Mouse (Mus musculus) Muller cell, postnatal 12 days (primary cell): Measurements from ENCODE around the gene Tenm3.
A peak's percentile ranks its signal among the peaks of the same experiment; 100 is the strongest.

ENCODE experiments used
- DNase-seq: peaks from one replicate; pipeline ENCODE4 v3.0.0-alpha.2; 2015; ENCODE audit errors: inconsistent ontology term

Gene Tenm3

DNA sequence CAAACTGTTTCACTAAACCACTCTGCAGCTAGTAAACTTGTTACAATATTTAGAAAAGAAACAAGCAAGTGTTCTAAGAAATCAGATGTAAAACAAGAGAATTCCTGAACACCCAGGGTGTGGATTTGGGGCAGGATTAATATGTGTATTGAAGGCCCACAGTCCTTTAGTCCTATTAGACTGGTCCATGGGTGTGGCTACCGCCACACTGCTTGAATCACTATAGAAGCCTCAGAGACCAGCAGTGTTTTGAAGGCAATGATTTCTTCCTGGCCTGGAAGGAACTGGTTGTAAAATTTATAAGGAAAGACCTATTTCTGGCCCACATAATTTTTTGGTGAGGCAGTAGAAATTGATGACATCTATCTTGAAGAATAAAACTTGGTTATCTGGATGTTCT, 33.1 kb downstream of the Tenm3 start:
- no peak for DNase-seq

DNA sequence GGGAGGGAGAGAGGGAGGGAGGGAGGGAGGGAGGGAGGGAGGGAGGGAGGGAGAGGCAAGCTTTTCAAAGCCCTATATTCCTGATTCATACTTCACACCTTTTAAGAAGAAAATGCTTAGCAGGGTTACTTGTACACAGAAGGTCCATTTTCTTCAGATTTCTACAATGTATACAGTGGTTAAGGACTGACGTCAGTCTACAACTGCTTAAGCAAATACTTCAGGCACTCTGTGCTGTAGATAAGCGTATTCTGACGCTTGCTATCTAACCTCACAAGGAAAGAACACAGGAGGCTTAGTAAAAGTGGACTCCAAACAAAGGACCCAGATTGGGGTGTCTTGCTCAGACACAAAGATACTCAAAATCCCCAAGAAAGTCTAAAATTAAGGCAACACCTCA, 34.6 kb downstream of the Tenm3 start:
- DNase-seq: no peak

DNA sequence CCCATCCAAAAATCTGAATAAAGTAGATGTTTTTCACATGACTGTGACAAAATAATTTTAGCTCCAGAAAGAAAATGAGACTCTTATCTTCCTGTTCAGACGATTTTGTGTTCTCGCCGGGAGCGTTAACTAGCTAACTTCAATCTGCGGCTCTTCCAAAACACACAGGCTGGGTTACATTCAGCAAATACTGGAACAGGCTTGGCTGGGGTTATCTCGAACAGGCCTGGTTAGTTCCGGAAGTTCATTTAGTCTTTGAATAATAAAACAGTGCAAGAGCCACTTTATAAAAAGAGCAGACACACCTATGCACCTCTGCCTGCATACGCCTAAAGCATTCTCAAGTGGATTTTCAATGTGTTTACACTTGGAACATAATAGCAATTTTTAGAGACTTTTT, 40.7 kb downstream of the Tenm3 start:
- no peak for DNase-seq

DNA sequence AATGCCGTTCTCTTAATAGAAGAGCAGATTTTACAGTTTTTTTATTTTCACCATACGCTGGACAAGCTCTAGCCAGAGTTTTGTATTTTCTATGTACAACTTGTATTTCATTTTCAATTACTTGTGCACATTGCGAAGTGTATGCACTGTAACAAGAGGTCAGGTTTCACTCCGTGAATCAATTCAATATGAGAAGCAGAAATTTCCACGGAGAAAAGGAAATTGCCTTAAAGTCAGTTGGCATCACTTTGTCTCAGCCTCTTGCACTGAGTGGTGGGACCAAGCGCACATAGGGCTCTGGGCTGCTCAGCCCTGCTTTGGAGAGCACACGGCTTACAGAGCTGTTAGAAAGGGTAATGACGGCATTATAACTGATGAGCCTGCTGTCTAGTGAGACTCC, 41.5 kb downstream of the Tenm3 start:
- no peak for DNase-seq

DNA sequence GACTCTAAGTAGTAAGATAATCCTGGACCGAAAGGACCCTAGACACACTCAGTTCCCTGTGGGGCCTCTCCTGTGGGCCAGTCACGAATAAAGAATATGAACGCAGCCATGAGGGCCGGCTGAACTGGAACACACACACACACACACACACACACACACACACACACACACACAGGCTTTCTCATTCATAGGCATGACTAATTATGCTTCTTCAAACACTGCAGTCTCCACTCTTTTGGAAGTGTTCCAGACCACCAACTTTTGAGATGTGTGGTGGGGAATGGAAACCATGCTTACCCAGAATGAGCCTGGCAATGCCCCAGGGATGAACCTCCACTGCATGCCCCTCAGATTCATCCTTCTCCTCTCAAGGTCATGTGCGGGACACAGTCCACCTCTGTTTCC, 45.8 kb downstream of the Tenm3 start:
- DNase-seq: peak; percentile 93

DNA sequence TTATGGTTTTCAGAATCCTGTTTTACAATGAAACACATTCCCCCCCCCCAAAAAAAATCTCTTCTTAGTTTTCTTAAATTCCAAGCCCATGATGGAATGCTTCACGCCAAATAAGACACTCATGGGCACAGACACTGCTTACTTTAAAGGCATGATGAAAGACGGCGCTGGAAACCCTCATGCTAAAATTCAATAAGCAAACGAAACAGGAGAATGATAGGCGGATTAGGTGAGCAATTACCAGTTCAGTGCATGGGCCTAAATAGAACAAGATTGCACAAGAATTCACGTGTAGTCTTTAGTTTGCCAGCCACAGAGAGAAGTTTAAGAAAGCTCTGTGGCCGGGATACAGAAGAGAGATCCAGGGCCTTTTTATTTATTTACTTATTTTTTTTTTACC, 49.5 kb downstream of the Tenm3 start:
- DNase-seq: no peak

DNA sequence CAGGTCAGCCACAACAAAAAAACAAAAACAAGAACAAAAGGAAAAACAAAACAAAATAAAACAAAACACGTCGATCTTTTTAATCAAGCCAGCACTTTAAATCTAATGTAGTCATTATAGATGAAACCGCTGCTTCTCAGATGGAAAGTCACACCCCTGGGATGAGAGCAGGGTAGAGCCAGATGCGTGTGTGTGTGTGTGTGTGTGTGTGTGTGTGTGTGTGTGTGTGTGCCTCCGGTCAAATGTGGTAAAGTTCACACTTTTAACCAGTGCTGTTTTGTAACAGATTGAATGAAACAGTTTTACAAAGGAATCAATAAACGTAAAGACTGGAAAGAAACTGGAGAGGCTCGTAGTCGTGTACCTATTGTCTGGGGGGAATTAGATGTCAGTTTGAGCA, 50.0 kb downstream of the Tenm3 start:
- no peak for DNase-seq

DNA sequence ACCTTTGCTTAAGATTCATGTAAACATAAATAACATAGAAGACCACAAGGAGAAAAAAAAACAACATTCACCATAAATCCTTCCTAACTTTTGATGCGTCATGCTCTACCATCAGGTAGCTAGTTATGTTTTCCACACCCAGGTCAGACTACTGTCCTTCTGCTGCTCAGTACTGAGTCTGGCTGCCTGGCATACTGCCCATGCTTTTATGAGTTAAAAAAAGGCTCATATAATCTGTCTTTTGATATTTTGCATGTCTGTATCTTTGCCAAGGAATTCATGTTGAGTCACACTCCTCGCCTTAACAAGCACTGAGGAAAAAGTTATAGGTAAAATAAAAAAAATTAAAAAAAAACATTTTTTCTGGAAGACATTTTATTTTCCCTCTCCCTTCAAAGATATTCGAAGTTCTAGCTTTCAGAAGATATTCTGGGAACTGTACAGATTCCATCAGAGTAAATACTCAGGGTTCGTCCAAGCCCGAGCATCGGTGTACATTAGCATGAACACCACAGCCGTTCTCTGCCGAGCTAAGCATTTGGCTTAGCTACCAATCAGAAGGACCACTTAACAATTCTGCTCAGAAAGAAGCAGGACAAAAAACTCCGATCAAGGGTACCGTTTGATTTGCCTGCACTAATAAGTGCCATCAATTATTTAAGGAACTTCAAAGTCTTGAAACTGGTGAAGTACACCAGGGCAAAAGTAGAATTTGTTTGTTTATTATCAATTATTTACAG, 51.0 kb downstream of the Tenm3 start:
- no peak for DNase-seq

DNA sequence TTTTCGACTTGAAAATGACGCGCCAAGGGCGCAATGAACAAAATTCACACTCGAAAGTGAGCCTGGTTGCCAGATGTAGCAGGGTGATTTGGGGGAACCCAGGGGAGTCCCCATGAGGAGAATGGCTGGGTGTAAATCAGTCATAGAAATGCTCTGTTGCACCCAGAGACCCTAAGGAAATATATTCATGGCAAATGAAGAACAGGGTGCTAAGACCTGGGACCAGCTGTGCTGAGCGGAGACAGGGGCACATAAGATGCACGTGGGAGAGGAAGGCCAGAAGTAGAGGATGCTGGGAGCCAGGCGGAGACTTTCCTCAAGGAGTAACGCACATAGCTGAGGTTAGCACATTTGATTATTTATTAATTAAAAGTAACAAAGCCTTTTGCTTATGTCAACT, 60.4 kb downstream of the Tenm3 start:
- no peak for DNase-seq

DNA sequence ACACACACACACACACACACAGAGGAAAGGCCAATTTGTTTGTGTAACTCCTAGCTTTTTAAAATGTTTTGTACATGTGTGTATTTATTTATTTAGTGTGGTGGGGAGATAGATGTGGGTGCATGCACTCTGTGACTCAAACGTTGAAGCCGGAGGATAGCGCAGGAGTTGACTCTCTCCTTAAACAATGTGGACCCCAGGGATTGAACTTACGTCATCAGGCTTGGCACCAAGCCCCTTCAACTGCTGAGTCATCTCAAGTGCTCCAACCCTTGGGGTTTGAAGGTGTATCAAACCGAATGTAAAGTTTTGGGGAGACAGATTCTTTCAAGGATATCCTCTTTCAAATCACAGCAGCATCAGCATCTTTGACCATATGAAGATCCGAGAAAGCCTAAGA, 63.1 kb downstream of the Tenm3 start:
- peak; percentile 20 for DNase-seq

DNA sequence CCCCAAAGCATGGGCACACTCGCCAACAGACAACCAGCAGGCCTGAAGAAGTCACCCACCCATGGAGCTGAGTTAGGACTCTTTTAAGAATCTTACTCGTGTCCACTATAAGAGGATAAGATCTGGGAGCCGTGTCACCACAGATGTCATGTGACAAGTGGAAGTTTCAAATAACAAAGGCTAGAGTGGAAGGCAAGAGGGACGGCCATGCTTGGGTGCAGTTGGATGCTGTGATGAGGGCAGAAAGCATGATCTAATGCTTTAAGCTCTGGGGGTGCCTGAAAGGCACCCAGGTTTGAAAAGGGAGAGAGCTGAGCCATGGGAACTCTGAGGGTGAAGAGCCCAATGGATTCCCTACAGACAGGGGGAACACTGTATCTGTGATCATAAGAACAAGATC, 64.6 kb downstream of the Tenm3 start:
- DNase-seq: no peak

DNA sequence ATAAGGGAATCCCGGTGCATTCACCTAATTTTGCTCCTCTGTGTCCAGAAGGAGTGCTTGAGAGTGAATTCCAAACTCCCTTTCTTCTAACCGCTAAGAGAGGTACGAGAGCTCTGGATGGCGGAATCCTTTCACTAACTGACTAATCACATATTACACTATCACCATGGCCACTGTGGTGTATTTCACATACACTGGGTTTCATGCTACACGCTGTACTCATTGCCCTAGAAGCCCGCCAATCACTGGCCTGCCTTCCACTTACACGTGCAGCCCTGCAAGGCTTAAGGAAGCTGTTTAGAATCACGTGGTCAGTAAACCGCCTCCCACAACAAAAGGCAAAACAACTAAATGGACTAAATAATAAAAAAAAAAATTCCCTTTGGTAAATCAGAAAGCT, 67.7 kb downstream of the Tenm3 start:
- DNase-seq: no peak

DNA sequence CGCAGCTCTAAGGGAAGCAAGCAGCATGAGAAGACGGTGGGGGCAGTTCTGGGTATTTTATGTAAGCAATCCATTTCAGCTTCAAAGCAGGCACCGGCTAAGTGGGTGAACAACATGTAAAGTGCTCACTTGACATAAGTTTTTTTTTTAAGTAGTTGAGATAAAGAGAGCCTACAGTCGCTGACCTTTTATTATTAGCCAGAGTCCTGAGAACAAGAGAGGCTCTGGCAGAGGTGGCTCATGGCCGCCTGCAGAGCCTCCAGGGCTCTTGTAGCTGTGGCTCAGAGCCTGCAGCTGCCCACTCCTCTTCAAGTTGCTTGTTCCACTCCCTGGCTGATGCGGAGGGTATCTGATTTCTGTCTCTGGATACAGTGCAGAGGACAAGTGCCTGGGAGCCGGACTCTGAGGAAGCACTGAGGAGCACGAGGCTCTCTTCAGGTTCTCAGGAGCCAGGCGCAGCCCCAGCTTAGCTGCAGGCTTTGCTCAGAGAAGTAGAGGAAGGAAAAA, 68.2 kb downstream of the Tenm3 start:
- no peak for DNase-seq

DNA sequence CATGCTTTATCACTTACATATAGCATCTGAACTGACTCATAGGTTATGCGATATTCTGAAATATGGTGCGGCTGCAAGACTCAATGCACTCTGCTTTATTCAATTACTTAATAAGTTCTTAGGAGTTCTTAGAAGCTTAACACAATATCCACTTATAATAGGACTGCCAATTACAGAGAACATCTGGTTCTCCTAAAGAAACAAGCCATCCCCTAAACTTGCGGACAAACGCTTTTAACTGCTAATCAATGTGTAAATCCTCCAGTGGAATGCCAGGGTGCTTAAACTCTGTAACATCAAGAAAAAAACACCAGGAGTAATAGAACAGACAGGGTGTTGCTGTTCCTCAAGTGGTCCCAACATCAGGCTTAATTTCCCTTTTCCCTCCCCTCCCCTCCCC, 68.9 kb downstream of the Tenm3 start:
- no peak for DNase-seq

DNA sequence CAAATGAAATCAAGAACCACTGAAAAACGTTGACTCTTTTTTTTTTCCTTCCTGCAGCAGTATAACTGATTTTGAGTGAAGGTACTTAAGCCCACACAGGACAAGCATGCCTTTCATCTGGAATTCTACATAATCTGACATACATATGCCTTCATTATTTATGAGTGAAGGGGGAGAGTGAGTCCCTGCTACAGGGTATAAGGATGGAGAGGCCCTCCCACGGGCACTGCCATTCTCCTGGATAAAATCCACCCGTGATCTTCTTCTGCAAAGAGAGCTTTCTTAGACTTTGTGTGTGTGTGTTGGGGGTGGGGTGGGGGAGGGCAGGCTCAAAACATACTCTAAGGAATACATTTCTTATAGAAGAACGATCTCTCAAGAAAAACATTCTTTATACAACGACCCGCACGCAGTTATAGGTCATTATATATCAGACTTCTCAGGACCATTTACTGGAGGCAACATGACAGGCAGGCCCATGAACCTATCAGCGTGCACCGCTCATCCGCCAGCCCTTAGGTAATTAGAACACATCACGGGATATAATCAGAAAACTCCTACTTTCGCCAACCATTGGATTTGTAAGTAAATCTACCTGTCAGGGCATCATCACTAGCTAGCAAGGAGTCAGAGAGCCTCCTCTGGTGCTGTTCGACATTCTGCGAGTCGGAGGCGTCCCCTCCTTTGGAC, 77.1 kb downstream of the Tenm3 start:
- DNase-seq: no peak

DNA sequence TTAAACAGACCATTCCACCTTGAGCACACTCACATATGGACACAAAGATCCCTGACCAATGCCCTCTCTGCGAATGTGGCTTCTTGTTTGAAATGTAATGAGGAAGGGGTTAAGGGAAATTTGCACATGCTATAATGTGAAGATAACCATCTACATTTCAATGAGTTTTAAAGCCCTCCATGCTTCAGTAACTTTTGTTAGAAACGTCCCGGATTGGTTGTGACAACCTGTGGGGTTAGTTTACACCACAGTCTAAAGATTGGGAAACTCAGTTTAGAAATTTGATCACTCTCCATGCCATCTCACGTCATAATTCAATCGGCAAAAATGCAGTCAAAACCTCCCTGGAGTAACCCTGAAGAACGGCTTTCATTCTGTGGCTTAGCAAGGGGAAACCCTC, 78.5 kb downstream of the Tenm3 start:
- no peak for DNase-seq

DNA sequence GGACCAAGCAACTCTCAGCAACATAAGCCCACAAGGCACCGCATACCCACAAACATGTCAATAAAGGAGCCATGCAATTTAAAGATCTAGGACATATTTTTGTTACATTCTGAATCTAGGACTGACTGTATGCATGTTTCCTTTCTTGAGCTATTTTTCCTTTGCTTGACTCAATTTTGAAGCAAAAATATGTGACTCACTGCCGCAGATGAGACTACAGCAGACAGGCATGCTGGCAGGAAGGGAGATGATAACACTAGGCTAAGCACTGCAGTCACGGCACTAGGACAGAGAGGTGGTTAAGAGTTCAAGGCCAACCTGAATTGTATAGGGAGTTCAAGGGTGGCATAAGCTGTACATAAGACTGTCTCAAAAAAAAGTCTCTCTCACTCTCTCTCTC, 79.7 kb downstream of the Tenm3 start:
- DNase-seq: no peak

DNA sequence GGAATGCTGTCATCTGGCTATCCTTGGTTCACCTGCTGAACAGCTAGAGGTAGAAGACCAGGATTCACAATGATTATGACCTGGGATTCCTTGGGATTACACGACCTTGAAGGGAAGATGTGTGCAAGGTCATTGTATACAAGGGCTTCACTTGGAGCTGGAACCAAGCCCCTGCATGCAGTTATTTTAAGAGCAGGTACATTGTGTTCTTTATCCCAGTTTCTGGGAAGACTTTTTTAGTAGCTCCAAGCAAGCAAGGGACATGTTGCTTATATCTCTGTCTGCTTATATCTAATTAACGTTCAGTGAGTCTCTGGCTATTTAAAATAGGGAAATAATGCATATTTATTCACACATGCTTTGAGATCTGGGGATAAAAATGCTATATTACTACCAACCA, 86.9 kb downstream of the Tenm3 start:
- no peak for DNase-seq

DNA sequence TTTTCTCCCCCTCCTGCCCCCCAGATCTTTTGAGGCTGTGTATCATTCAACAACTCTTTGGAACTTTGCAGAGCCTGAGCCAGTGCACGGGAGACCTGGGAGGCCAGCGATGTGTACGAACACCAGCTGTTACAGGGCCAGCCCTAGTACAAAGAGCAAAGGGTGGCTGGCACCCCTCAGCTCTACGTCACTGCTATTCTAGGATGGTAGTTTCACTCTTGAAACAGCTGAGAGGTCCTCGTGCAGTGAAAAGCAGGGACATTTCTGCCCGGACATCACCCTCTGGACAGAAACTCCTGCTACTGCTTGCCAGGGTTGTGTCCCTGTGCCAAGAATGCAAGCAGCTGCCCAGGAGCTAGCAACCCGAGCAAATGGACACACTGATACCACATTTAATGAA, 88.3 kb downstream of the Tenm3 start:
- peak; percentile 66 for DNase-seq

DNA sequence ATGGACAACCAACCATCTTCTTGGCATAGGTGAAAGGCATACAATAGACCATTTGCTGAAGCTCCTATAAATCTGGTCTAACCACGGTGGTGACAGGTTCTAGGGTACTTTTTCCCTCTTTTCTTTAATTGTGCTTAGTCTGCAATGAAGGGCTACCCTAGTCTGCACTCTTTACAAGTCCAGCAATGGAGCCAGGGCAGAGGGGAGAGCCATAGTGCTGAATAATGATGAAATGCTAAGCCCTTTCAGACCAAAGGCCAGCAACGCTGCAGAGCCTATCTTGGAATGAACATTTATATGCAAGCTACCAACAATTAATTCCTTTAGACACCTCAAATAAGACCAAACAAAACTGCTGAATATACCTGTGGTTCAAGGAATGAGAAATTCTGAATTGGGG, 88.8 kb downstream of the Tenm3 start:
- DNase-seq: no peak

DNA sequence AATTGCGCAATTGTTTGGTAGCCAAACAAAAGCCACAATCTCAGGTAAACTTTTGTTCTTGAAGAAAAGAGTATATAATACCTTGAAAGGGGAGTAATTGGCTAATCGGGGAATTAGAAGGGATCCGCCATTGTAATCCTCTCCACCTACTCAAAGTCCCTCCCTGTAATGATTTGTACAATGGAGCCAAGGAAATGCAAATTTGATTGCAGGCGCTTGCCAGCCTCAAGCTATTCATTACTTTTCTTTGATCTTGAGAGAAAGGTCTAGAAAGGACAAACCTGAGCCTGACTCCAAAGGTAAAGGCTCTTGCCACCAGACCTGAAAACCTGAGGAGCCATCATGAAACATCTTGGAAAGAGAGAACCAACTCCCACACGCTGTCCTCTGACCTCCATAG, 91.8 kb downstream of the Tenm3 start:
- no peak for DNase-seq

DNA sequence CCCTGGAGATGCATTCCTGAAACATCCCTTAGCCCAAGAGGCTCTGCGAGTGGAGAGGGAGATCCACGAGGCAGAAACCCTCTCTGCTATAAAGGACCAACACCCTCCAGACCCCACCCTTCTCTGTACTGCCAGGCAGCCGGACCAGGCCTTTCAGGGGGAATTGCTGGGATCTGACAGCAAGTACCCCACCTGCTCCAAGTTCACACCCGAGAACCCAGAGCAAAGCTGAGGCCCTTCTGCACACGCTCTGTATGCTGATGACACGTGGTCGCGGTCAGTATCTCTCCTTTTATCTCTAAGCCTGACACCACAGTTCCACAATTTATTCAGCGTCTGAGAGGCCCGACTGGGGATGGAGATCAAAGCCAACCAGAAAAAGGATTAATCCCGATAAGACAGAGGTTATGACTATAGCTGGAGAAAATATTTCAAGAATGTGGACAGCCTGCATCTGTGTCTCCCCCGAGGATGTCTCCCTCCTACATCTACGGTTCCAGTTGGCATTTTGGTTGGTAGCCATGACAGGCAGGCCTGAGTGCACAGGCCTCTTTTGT, 95.2 kb downstream of the Tenm3 start:
- DNase-seq: peak; percentile 28

DNA sequence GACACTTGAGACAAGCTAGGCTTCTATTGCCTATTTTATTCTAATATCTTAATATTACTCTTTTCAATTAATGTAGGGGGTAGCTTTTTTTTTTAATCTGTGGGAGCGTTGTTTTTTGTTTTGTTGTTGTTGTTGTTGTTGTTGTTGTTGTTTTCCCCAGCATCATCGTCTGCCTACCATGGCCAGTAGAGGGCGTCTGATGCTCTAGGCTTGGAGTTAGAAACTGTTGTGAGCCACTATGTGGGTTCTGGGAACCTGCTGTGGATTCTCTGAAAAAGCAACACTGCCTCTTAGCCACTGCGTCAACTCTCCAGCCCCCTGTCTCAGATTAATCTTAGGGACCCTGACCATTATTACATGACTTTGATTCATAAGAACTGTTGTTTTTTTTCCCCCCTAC, 99.8 kb downstream of the Tenm3 start:
- no peak for DNase-seq
